Mouse (Mus musculus) lung, postnatal 0 days (tissue): ENCODE measurements around the gene Gm17622. TPM values are rescaled to one million over a fixed set of nuclear protein-coding genes. Genes with fewer than 3 reads are reported as not detected.

Experiments used
- ATAC-seq: fragments of 200-750 bp; cut with Nextera tagmentation; 2 replicates; pipeline ENCODE4 v1.8.0; 2017; ENCODE audit warnings: moderate library complexity
- DNase-seq: peaks from one replicate; pipeline ENCODE4 v3.0.0-alpha.2; 2016; ENCODE audit warnings: low spot score
- H3K27ac ChIP-seq: fragments of 300-500 bp; sonication (generic); 2 replicates; pipeline ENCODE4 v1.5.1; 2014; ENCODE audit warnings: antibody characterized with exemption, mild to moderate bottlenecking, low read length, mixed read lengths
- H3K27me3 ChIP-seq: fragments of 300-500 bp; sonication (generic); replicated peaks from 2 replicates; pipeline ENCODE4 v1.6.1; 2014; ENCODE audit warnings: low read length, mixed read lengths; ENCODE audit not compliant: insufficient read depth
- H3K36me3 ChIP-seq: fragments of 300-500 bp; sonication (generic); 2 replicates; pipeline ENCODE4 v1.6.1; 2014; ENCODE audit warnings: low read length, mixed read lengths; ENCODE audit not compliant: insufficient read depth
- H3K4me1 ChIP-seq: fragments of 300-500 bp; sonication (generic); 2 replicates; pipeline ENCODE4 v1.6.1; 2014; ENCODE audit warnings: antibody characterized with exemption, low read depth, low read length, mixed read lengths; ENCODE audit not compliant: insufficient read depth
- H3K4me2 ChIP-seq: fragments of 300-500 bp; sonication (generic); replicated peaks from 2 replicates; pipeline ENCODE4 v1.6.1; 2014; ENCODE audit warnings: low read depth, mild to moderate bottlenecking, low read length, moderate library complexity, mixed read lengths
- H3K4me3 ChIP-seq: fragments of 300-500 bp; sonication (generic); 2 replicates; pipeline ENCODE4 v1.5.1; 2014; ENCODE audit warnings: low read depth, low read length
- H3K9ac ChIP-seq: fragments of 300-500 bp; sonication (generic); replicated peaks from 2 replicates; pipeline ENCODE4 v1.6.1; 2014; ENCODE audit warnings: low read depth, mild to moderate bottlenecking
- H3K9me3 ChIP-seq: fragments of 300-500 bp; sonication (generic); 2 replicates; pipeline ENCODE4 v1.6.1; 2016; ENCODE audit warnings: low read length, mixed read lengths
- CTCF ChIP-seq: IDR thresholded peaks from 2 replicates; pipeline ENCODE4 v1.5.1; 2016; ENCODE audit warnings: antibody characterized with exemption, mild to moderate bottlenecking
- EP300 ChIP-seq: IDR thresholded peaks from 2 replicates; pipeline ENCODE4 v1.6.1; 2016; ENCODE audit warnings: antibody characterized with exemption, mild to moderate bottlenecking, control low read depth
- WGBS: fragments of 180-500 bp; shearing (Covaris S2); extraction: QIAGEN DNeasy Blood & Tissue Kit; methylation state at CpG from one replicate; pipeline ENCODE4 v1.1.7; 2014; 5-methylcytosine and 5-hydroxymethylcytosine counted together
- polyA plus RNA-seq: library from polyadenylated mRNA; unstranded; fragments of >200 nt; fragmentation: Nextera tagmentation; extraction: Ambion mirVana; gene quantifications from 2 replicates; pipeline ENCODE4 v1.2.1, GENCODE M21; 2015

The Gm17622 gene
- polyA plus RNA-seq, 1 experiment from 2014 or later, result not detected

- Histone ChIP-seq H3K4me3 (no peak overlapping the region), H3K9ac (no peak overlapping the region), H3K9me3 (no peaks in the 10 kb centered on the region), H3K4me1 (no peaks in the 10 kb centered on the region), H3K27ac (no peak overlapping the region), H3K36me3 (no peaks in the 10 kb centered on the region), H3K27me3 (no peaks in the 10 kb centered on the region), H3K4me2 (no peak overlapping the region)
- ATAC-seq, result no peak
- DNase-seq, result no peak
- TF ChIP-seq CTCF, result no peak
- WGBS, result 96% methylated on average over 5 of the region's 5 CpGs
Measured at GRCm38 (mm10) chr13:96457566-96457965, 33.0 kb upstream of the Gm17622 start.

DNA sequence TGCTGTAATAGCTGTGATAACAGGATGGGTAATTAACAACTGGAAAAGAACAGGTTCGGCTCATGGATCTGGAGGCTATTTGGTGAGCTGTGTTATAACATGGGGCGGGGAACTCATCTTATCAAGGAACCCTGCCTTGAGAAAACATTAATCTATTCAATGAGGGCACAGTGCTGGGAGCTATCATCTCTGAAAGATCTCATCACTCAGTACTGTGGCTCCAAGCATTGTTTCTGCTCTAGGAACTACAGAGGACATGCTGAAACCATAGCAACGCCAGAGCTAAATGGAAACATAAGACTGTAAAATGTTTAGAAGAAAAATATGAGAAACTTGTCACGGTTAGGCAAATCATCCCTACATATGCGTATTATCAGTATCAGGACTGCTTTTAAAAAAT, 32.5 kb upstream of the Gm17622 start:
- ATAC-seq (no peak), DNase-seq (no peak)
- Histone ChIP-seq H3K4me1 (no peaks in the 10 kb centered on the region), H3K27ac (no peak overlapping the region), H3K36me3 (no peaks in the 10 kb centered on the region), H3K4me2 (no peak overlapping the region), H3K9me3 (no peaks in the 10 kb centered on the region), H3K4me3 (no peak overlapping the region), H3K9ac (no peak overlapping the region), H3K27me3 (no peaks in the 10 kb centered on the region)
- TF ChIP-seq EP300, result no peak
- TF ChIP-seq CTCF, result no peak
- 79% methylated on average over 5 of the region's 5 CpGs for WGBS

- H3K4me1 ChIP-seq, result no peaks in the 10 kb centered on the region
- no peak overlapping the region for H3K9ac ChIP-seq
- WGBS, result 80% methylated on average over 4 of the region's 4 CpGs
- ATAC-seq (no peak), DNase-seq (no peak)
- H3K27me3 ChIP-seq, result no peaks in the 10 kb centered on the region
- H3K36me3 ChIP-seq, result no peaks in the 10 kb centered on the region
- no peaks in the 10 kb centered on the region for H3K9me3 ChIP-seq
- no peak overlapping the region for H3K4me3 ChIP-seq
- no peak overlapping the region for H3K27ac ChIP-seq
- H3K4me2 ChIP-seq, result no peak overlapping the region
- no peak for TF ChIP-seq EP300
- TF ChIP-seq CTCF, result no peak
Measured at GRCm38 (mm10) chr13:96458606-96459005, 31.9 kb upstream of the Gm17622 start.

DNA sequence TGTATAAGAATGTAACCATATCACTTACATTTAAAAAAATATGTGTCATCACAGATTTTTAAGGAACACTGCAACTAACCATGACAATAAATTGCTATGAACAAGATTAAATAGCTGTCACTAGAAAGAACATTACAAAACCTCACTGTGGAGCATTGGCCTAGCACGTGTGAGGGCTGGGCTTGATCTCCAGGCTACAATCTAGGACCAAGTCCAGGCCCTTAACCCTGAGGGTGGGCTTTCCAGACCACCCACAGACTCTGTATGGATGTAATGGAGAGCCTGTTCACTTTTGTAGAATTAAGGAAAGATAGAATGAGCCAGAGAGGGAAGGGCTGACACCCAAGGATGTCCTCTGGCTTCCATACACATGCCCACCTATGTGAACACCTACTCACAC, 27.9 kb upstream of the Gm17622 start:
- Histone ChIP-seq H3K9ac (no peak overlapping the region), H3K27ac (no peak overlapping the region), H3K9me3 (no peaks in the 10 kb centered on the region), H3K27me3 (no peaks in the 10 kb centered on the region), H3K4me3 (no peak overlapping the region), H3K4me1 (no peaks in the 10 kb centered on the region), H3K36me3 (no peaks in the 10 kb centered on the region), H3K4me2 (no peak overlapping the region)
- DNase-seq (peak; percentile 7), ATAC-seq (no peak)
- no peak for TF ChIP-seq EP300
- no peak for TF ChIP-seq CTCF
- 38% methylated on average over 1 of the region's 1 CpGs for WGBS

DNA sequence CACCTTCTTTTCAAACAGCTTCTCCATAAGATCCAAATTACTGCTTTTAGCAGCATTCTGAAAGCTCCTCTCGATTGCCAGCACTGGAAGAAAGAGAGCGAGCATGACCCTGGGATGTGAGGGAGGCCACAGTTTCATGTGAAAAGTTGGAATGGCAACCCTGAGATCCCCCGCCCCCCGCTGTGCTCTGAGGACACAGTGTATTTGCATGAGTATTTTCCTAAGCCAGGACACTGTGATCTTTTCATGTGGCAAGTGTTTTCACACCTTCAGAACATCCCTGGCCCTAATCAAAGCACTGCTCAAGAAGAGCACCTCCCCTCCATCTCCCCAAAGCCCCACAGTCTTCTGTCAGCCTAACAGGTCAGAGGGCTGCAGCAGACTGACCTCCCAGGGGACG, 25.2 kb upstream of the Gm17622 start:
- H3K4me3 ChIP-seq, result no peak overlapping the region
- H3K36me3 ChIP-seq, result no peaks in the 10 kb centered on the region
- H3K4me1 ChIP-seq, result no peaks in the 10 kb centered on the region
- no peak for DNase-seq
- no peak overlapping the region for H3K9ac ChIP-seq
- WGBS, result 67% methylated on average over 5 of the region's 5 CpGs
- no peaks in the 10 kb centered on the region for H3K9me3 ChIP-seq
- no peak for TF ChIP-seq CTCF
- no peak for TF ChIP-seq EP300
- H3K27ac ChIP-seq, result no peak overlapping the region
- ATAC-seq, result no peak
- no peak overlapping the region for H3K4me2 ChIP-seq
- H3K27me3 ChIP-seq, result no peaks in the 10 kb centered on the region

- WGBS, result 72% methylated on average over 5 of the region's 5 CpGs
- DNase-seq, result peak; percentile 80
- Histone ChIP-seq H3K27me3 (no peaks in the 10 kb centered on the region), H3K4me1 (no peaks in the 10 kb centered on the region), H3K4me3 (no peak overlapping the region), H3K9me3 (no peaks in the 10 kb centered on the region), H3K9ac (no peak overlapping the region), H3K27ac (peak overlapping the region; percentile 43), H3K4me2 (no peak overlapping the region), H3K36me3 (no peaks in the 10 kb centered on the region)
- ATAC-seq, result peak; percentile 84
- TF ChIP-seq EP300 (peak; percentile 95), CTCF (no peak)
Measured at GRCm38 (mm10) chr13:96468678-96469077, 21.9 kb upstream of the Gm17622 start.

GRCm38 (mm10) chr13:96470556-96470955, 20.0 kb upstream of the Gm17622 start:
- Histone ChIP-seq H3K4me1 (no peaks in the 10 kb centered on the region), H3K4me3 (no peak overlapping the region), H3K36me3 (no peaks in the 10 kb centered on the region), H3K9ac (no peak overlapping the region), H3K27me3 (no peaks in the 10 kb centered on the region), H3K9me3 (no peaks in the 10 kb centered on the region), H3K4me2 (no peak overlapping the region), H3K27ac (peak overlapping the region; percentile 55)
- peak; percentile 14 for DNase-seq
- ATAC-seq, result peak; percentile 60
- WGBS, result 40% methylated on average over 6 of the region's 6 CpGs
- TF ChIP-seq EP300 (0 out of 2 replicates have a peak, but pooled peaks have one; percentile 31), CTCF (no peak)
